Mouse (Mus musculus): Measurements from ENCODE around the gene Hist1h1a.
"Not testable (repeated sequence)": the region's sequence is repeated elsewhere in the genome, so short reads cannot be mapped to it uniquely, and the experiment has no call there.

Hist1h1a gene

DNA sequence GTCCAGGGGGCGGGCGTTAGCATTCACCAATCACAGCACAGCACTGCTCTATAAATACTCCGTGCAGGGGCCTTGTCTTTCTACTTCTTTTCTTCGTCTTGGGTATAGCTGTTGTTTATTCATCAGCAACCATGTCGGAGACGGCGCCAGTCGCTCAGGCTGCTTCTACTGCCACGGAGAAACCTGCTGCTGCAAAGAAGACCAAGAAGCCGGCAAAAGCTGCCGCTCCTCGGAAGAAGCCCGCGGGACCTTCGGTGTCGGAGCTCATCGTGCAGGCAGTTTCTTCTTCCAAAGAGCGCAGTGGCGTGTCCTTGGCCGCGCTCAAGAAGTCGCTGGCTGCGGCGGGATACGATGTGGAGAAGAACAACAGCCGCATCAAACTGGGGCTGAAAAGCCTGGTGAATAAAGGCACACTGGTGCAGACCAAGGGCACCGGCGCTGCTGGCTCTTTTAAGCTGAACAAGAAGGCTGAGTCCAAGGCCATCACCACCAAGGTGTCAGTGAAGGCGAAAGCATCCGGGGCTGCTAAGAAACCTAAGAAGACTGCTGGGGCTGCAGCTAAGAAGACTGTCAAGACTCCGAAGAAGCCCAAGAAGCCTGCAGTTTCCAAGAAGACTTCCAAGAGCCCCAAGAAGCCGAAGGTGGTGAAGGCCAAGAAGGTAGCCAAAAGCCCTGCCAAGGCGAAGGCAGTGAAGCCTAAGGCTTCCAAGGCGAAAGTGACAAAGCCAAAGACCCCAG is at the start of gene Hist1h1a:
TSS of gene Hist1h1a (plus strand) at position 81 of the 738 bp plus-strand sequence.
- peak; percentile 76 to 82 for DNase-seq

DNA sequence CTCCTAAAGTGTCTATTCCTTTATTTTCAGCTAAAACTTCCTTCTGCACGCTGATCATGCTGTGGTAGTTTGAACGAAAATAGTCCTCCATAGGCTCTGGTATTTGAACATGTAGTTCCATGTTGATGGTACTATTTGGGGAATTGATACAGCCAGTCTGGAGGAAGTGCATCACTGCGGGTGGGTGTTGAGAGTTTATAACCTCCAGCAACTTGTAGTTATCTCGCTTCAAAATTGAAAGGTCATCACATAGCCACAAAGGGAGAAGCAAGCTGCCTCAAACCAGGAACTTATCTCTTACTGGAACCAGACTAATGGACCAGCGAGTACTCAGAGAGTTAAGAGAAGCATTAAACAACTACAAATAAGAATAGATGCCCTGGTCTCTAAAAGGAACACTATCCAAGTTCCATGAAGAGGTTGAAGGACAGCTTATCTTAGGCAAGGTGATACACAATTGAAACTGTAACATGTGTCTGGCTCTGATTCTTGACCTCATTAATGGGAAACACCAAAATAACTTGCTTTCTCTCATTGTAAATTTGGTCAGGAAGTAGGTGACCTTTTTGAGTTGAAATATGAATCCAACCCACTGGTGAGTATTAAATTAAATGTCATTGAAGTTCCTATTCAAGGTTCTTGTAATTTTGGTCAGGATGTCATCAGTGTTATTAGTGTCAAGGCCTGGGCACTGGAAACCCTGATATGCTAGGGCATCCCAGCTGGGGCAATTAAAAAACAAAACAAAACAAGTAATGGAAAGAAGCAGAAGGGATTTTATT is 47.0 kb upstream of the Hist1h1a start:
- no peak for DNase-seq

DNA sequence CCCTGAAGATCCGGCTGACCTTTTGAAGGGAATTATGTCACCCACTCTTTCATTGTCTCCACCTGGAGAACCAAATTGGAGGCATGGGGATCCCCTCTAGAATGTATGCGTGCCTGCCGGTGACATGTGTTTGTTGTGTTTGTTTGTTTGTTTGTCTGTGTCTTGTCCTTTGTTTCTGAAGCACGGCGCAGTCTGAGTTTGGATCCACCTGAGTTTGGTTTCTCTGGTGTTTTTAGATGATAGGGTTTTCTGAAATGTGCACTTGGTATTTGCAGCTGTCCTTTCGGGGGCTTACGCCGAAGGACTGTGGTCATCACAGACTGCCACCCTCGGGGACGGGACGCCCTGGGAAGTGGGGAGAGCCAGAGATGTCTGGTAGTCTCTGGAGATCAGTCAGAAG is 46.3 kb upstream of the Hist1h1a start:
- DNase-seq: no peak

DNA sequence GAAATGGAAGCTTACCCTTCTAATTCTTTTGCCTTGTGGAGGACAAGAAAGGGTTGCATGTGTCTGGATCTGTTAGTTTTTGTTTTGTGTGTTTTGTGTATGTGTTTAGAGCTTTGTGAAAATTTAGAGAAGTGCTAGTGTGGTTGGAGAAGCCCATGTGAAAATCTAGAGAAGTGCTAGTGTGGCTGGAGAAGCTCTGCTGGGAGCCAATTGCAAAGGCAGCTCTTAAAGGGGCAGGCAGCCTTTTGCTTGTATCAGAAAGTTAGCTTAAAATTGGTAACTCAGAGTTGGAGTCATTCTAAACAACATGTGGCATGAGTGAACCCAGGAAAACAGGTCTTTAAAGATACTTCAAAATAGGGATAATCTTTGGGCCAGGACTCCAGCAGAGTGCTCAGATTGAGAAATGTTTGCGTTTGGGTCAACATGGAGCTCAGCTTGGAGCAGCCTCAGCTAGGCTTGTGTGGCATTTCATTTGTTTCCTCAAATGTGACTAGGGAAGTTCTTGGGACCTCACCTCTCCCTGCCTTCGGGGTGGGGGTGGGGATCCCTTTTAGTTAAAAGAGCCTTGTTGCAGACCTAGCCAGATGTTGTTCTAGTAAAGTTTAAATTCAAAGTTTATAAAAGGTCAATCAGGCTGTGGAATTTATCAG is 45.7 kb upstream of the Hist1h1a start:
- not testable (repeated sequence) for DNase-seq

DNA sequence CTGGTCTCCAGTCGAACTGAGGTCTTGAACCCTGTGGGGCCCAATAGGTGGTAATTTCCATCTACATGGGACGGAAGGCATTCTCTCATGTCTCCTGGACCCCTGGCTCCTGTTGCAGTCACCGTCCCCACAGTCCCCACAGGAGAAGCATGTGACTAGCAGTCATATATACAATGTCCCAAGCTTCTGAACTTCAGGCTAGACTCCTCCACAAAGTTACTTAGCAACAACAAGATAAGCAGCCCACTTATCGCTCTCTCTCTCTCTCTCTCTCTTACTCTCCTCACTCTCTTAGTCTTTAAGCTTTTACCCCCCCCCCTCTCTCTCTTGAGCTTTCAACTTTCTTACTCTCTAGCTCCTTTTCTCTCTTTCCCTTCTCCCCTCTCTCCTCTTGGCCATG is 39.2 kb upstream of the Hist1h1a start:
- no peak for DNase-seq

DNA sequence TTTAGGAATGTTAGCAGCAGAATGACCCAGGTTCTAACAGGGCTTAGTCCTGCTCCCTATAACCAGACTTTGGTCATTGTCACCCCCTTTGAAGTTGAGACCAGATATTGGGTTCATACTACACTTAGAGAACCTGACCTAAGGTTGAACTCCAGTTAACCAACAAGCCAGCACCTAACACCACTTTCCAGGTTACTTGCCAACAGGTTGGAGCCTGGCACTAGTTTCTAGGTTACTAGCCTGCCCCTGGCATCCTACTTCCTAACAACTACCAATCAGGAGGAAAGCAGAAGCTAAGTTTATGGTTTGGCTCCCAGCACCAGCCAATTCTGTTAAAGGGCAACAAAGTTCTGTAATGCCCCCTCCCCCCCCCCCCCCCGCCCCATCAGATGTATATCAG is 38.3 kb upstream of the Hist1h1a start:
- no peak for DNase-seq

DNA sequence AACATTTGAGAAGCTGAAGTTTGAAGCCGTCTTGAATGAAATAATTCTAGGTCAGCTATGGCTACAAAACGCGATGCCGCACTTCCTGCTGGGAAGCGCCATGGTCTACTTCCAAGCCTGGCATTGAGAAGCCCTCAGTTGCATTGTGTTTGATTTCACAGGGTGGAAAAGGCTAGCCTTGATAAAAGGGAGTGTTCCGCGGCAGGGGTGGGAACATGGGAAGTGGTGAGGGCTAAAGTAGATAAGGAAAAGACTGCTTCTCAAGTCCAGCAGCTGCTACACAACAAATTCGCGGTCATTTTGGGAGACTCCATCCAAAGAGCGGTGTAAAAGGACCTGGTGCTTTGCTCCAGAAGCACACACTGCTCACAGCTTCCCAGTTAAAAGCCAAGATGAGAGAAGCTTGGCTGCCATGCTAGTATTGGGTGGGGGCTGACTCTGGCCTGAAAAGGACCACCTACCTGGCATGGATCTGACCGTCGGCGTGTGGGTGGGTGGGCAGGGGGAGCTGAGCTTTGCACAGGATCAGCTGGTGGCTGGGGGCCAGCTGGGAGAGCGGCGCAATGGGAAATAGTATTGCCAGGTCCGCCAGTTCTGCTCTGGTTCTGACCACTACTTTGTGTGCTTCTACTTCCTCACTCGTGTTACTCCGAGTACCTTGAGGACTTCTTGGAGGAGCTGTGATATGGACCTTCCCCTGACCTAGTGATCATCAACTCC is 34.8 kb upstream of the Hist1h1a start:
- DNase-seq: no peak

DNA sequence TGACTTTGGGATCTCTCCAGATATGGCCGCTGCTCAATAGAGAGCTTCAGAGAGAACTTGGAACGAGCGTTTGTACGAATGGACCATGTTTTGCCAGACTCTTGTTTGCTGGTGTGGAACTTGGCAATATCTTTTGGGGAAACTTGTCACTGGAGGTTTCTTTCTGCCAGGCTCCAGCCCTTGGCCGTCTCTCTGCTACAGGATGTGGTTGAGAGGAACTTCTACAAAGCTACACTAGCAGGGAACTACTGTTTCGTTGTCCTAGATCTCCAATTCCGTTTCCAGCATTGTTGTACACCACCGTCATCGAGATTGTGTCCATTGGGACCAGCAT is 34.3 kb upstream of the Hist1h1a start:
- DNase-seq: no peak

DNA sequence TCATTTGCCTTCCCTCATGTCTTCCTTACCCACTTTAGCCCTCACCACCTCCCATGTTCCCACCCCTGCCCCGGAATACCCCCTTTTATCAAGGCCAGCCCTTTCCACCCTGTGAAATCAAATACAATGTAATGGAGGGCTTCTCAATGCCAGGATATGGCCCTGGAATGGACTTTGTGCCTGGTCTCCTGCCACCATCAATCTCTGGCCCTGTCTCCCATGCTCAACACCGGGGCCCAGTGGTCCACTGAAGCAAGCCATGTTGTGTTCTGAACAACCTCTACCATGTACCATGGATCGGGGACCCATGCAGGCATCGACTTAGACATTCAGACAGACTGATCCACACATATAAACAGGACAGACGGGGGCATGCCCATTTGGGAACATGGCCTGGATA is 33.8 kb upstream of the Hist1h1a start:
- DNase-seq: no peak

DNA sequence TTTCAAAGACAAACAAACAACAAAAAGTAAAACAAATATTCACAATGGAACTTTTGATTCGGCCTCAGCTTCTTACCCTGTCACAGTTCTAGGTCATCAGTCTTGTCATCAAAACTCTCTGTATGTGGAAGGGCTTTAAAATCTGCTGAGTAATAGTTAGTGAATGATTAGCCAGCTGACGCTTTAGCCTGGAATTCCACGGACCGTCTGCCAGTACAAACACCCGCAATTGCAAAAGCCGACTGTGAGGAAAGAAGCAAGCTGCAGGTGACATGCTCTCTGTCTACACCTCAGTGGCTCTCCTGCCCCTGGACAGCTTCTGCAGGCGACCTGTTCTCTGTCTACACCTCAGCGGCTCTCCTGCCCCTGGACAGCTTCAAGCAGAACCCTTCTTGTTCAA is 33.0 kb upstream of the Hist1h1a start:
- DNase-seq: no peak

DNA sequence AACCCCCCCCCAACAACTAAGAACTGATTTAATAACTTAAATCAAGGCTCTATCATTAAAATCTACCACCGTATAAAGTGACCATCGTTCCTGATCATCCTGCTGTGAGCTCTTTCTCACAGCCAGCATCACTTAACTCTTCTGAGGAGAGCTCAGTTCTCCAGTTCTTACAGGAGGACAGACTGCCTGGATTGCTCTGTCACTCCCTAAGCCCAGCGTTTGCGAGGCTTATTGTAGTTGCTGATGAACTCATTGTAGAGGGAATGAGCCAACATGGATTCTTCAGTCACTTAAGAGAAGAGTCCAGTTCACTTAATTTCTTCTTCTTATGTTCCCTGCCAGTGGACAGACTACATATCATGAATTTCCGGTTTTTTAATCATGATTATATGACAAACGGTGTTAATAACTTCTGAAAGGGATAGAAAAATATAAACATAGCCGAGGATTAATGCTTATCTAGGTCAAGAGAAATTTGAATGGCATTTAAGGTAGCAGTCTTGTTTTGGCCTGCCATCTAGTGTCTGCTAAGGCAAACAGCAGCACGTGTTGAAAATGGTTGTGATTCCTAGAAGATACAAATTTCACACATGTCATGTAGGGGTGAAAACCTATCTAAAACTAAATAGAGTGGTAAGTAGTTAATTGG is 31.2 kb upstream of the Hist1h1a start:
- DNase-seq: peak in 1 of 2 experiments; percentile 45

DNA sequence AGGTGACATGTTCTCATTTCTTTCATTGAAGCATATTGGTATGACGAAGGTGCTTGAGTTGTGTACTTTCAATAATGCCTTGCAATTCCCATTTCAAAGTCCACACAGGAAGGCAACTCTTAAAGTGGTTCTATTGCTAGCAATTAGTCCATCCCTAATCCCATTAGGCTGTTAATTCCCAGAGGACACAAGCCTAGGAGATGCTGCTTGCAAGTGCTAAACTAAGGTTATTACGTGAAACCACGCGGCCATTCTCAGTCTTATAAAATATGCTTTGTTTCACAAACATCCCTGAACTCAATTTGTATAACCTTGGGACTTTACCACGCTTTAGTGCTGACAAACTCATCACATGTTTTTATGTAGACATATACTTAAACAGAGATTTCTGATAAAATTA is 26.4 kb upstream of the Hist1h1a start:
- DNase-seq: no peak

DNA sequence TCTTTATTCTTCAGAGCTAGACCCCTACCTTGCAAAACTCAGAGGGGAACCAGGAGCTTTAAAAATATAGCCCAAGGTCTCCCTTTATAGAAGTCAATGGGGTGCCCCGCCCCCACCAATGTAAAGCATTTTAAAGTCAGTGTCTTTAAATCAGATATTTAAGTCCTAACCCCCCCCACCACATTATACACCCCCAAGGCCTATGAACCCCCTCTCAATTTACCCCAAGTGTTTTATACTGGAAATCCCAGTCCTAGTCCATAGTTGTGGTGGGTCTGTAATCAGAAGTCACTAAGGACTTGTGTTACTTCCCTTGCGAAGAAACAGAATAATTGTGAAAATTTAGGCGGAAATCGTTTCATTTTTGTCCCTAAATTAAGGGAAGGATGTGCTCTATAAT is 25.4 kb upstream of the Hist1h1a start:
- DNase-seq: peak in 1 of 2 experiments; percentile 24

DNA sequence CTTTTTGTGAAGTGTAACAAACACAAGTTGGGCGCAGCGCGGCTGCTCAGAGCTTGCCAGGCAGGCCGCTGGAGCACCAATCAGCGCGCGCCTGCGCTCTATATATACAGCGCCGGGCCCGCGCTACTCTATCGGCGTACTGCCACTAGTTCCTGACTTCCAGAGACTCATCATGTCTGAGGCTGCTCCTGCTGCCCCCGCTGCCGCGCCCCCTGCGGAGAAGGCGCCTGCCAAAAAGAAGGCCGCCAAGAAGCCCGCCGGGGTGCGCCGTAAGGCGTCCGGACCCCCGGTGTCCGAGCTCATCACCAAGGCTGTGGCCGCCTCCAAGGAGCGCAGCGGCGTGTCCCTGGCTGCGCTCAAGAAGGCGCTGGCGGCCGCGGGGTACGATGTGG is 24.8 kb upstream of the Hist1h1a start, which contains the start of gene Hist1h1c:
TSS of gene Hist1h1c (plus strand) at position 132 of the 392 bp plus-strand sequence.
- DNase-seq: peak; percentile 78 to 84

DNA sequence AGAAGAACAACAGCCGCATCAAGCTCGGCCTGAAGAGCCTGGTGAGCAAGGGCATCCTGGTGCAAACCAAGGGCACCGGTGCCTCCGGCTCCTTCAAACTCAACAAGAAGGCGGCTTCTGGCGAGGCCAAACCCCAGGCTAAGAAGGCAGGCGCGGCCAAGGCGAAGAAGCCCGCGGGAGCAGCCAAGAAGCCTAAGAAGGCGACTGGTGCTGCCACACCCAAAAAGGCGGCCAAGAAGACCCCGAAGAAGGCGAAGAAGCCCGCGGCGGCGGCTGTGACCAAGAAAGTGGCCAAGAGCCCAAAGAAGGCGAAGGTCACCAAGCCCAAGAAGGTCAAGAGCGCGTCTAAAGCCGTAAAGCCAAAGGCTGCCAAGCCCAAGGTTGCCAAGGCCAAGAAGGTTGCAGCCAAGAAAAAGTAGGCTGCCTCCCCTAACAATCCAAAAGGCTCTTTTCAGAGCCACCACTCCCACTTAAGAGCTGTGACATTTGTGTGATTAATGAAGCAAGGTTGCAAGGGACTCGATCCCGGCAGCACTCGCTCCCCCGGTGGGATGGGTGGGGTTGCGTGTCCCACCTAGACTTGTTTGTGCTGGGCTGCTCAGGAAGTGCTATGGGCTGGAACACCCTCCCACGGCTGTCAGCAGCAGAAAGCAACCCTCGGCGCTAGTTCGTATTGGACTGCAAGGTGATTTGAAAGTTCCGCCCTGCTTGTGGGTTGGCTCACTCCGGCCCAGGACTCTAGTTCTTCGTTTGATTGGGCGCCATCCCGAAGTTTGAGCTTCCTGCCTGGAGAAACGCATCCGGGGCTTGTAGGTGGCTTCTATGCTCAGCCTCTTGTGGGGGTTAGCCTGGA is 24.2 kb upstream of the Hist1h1a start:
- DNase-seq: peak; percentile 80 to 87

DNA sequence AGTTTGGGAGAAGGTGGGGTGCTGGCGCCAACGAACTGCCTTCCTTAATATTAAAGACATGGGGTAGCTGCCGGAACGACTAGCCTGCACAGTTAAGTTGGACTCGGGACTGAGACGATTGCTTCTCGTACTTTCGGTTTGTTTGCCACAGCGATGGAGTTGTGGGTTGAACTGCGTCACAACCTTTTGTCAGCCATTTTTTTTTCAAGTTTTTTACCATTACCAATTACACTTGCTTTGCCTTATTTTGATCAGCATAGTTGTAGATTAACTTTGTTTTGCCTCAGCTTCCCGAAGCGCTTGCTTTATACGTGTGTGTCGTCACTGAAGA is 23.6 kb upstream of the Hist1h1a start:
- DNase-seq: no peak

DNA sequence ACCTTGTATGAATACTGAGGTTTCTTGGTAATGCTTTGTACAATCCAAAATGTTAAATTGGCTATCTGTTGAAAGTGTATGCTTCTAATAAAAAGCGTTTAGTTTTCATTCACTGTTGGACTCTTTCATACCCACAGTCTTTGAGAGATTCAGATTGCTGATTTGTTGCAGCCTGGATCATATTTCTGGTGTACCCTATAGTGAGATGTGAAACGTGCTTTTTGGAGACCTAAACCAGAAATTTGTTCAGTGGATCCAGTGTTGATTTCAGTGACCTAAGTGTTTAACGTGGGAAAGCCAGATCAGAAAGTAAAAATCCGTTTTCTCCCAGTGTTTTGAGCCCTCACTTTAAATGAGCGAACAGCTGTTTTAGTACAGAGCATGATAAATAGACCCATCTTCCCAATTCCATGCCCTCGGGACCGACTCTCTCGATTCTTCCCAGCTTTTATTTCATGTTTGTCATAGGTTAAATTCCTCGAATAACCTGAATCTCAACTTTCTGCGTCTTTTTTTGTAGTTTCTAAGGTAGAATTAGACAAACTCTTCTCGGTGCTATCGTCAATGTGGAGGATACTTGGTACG is 23.1 kb upstream of the Hist1h1a start:
- DNase-seq: no peak

DNA sequence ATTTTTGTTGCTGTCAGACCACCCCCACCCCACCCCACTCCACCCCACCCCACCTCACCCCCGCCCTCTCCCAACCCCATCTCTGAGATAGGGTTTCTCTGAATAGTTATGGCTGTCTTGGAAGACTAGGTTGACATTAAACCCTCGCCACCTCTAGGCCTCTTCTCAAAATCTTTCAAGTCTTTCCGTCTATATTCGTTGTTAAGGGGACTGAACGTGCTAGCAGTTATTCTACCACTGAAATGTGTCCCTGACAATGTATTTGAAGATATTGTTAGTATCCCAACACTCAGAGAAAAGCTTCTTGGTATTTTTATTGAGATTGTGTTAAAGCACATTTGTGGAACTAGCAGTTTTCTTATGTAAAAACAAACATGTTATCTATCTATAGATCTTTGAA is 22.6 kb upstream of the Hist1h1a start:
- DNase-seq: no peak

DNA sequence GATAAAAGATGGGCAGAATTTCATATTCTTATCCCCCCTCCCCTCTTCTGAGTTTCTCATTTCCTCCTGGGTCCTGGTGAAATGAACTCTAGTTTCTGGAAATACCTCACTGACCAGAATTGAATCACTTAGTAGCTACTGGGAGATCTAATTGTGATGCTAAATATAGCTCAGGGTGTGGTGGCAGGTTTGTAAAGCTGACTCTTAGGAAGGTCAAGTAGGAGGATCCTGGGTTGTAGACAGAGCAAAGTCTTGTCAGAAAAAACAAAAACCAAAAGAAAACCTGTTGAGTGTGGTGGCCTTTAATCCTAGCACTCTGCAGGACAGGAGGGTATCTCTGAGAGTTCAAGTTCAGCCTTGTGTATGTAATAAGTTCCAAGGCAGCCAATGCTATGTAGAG is 21.5 kb upstream of the Hist1h1a start:
- DNase-seq: no peak

DNA sequence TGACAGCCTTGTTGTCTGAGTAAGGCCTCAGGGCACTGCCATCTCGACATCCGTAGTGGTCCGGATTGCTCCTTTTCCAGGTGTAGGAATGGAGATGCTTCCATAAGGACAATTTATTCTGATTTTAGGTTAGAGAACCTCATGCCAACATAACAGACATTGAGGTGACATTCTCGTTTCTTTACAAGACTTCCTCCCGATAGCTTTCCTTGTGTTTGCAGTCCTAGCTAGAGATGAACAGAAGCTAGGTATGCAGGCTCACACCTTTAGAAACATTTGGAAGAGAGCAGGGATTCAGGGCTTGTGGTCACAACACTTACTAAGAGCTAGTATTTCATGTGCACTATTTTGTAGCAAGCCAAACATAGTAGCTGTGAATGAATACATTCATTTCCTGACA is 20.3 kb upstream of the Hist1h1a start:
- no peak for DNase-seq

DNA sequence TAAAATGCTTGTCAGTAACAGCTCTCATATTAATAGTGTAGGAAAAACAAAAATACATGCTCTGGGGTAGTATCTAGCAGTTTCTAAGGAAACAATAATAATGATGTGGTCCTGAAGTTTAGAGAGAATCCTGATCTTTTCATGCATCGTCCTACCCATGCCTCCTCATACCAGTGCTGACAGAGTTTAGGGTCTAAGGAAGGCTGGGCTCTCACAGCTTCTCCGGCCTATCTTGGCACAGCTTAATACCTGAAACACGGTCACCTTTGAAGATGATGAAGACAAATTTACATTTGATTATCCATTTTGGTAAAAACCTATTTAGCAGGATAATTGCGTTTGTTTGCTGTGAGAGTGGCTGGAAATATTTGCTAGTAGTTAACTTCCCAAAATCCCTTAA is 19.5 kb upstream of the Hist1h1a start:
- no peak for DNase-seq
